Mouse (Mus musculus): ENCODE results near the gene Fbln5.

- no peak for TF ChIP-seq HCFC1 (IDR thresholded peaks at IDR 0.05; ENCODE audit: borderline replicate concordance, insufficient read depth, low read length)
- TF ChIP-seq ZNF384 (IDR thresholded peaks at IDR 0.05; ENCODE audit: low read depth, low read length): no peak
- no peak for TF ChIP-seq CHD2 (IDR thresholded peaks at IDR 0.05; ENCODE audit: low read depth, low read length)
Measured at GRCm38 (mm10) chr12:101699176-101699575, 119.7 kb downstream of the Fbln5 start.

All from ES-E14 (cell line).